Mouse (Mus musculus): ENCODE results near the gene Grap. TPM values are rescaled to one million over a fixed set of nuclear protein-coding genes. Genes with fewer than 3 reads are reported as not detected.
"Not testable (repeated sequence)": the region's sequence is repeated elsewhere in the genome, so short reads cannot be mapped to it uniquely, and the experiment has no call there.

The Grap gene
- total RNA-seq, 2 experiments from 2014 or later: 6.7 to 9.2 TPM

GRCm38 (mm10) chr11:61636309-61636708 lies 16.8 kb upstream of the Grap start:
- intact Hi-C loops (cut with DNase I); DNase-seq (ENCODE audit: low spot score in 2 of 2): not testable (repeated sequence)

GRCm38 (mm10) chr11:61637413-61637812 lies 15.7 kb upstream of the Grap start:
- intact Hi-C loops (cut with DNase I): no loop called here
- DNase-seq (ENCODE audit: low spot score in 2 of 2): no peak

GRCm38 (mm10) chr11:61637856-61638255 lies 15.2 kb upstream of the Grap start:
- intact Hi-C loops (cut with DNase I): no loop called here
- no peak for DNase-seq (ENCODE audit: low spot score in 2 of 2)

GRCm38 (mm10) chr11:61638764-61639536 lies 14.1 kb upstream of the Grap start:
- intact Hi-C loops (cut with DNase I): no loop called here
- no peak for DNase-seq (ENCODE audit: low spot score in 2 of 2)

- intact Hi-C loops (cut with DNase I): no loop called here
- no peak for DNase-seq (ENCODE audit: low spot score in 2 of 2)
Observed at GRCm38 (mm10) chr11:61639601-61640177, 13.4 kb upstream of the Grap start.

GRCm38 (mm10) chr11:61640585-61640984 lies 12.5 kb upstream of the Grap start:
- intact Hi-C loops (cut with DNase I): not testable (repeated sequence)

GRCm38 (mm10) chr11:61642106-61642505 lies 11.0 kb upstream of the Grap start:
- intact Hi-C loops (cut with DNase I): no loop called here
- no peak for DNase-seq (ENCODE audit: low spot score in 2 of 2)

More at GRCm38 (mm10) chr11:61640585-61640984, 12.5 kb upstream of the Grap start:
- DNase-seq (ENCODE audit: low spot score in 2 of 2): not testable (repeated sequence)

GRCm38 (mm10) chr11:61643184-61643961 lies 9.7 kb upstream of the Grap start:
- DNase-seq (ENCODE audit: low spot score in 2 of 2): no peak
- intact Hi-C loops (cut with DNase I): no loop called here

- DNase-seq (ENCODE audit: low spot score in 2 of 2): peak; percentile 64 to 77
- intact Hi-C loops (cut with DNase I): no loop called here
Observed at GRCm38 (mm10) chr11:61644576-61645326, 8.3 kb upstream of the Grap start.

GRCm38 (mm10) chr11:61645357-61645857 lies 7.7 kb upstream of the Grap start:
- intact Hi-C loops (cut with DNase I): no loop called here
- no peak for DNase-seq (ENCODE audit: low spot score in 2 of 2)

- intact Hi-C loops (cut with DNase I): no loop called here
- no peak for DNase-seq (ENCODE audit: low spot score in 2 of 2)
Observed at GRCm38 (mm10) chr11:61646499-61647039, 6.5 kb upstream of the Grap start.

GRCm38 (mm10) chr11:61647110-61647910 lies 5.8 kb upstream of the Grap start:
- intact Hi-C loops (cut with DNase I): no loop called here
- no peak for DNase-seq (ENCODE audit: low spot score in 2 of 2)

GRCm38 (mm10) chr11:61647956-61648748 lies 4.9 kb upstream of the Grap start:
- intact Hi-C loops (cut with DNase I): no loop called here
- DNase-seq (ENCODE audit: low spot score in 2 of 2): peak in 1 of 2 experiments; percentile 16

- DNase-seq (ENCODE audit: low spot score in 2 of 2): peak; percentile 61 to 63
- intact Hi-C loops (cut with DNase I): no loop called here
Observed at GRCm38 (mm10) chr11:61648749-61649115, 4.3 kb upstream of the Grap start.

GRCm38 (mm10) chr11:61649163-61649580 lies 3.9 kb upstream of the Grap start:
- intact Hi-C loops (cut with DNase I): no loop called here
- no peak for DNase-seq (ENCODE audit: low spot score in 2 of 2)

- intact Hi-C loops (cut with DNase I): no loop called here
- no peak for DNase-seq (ENCODE audit: low spot score in 2 of 2)
Observed at GRCm38 (mm10) chr11:61649626-61650025, 3.4 kb upstream of the Grap start.

- DNase-seq (ENCODE audit: low spot score in 2 of 2): no peak
- intact Hi-C loops (cut with DNase I): no loop called here
Observed at GRCm38 (mm10) chr11:61650470-61651265, 2.4 kb upstream of the Grap start.

All from left cerebral cortex, postnatal 14 days (tissue).